Mouse (Mus musculus): ENCODE measurements around the gene Cbwd1. TPM values are rescaled to one million over a fixed set of nuclear protein-coding genes. Genes with fewer than 3 reads are reported as not detected.
A peak's percentile ranks its signal among the peaks of the same experiment; 100 is the strongest.

The Cbwd1 gene
- total RNA-seq (2017) = 13.7 and 21.6 TPM in 2 replicates

DNA sequence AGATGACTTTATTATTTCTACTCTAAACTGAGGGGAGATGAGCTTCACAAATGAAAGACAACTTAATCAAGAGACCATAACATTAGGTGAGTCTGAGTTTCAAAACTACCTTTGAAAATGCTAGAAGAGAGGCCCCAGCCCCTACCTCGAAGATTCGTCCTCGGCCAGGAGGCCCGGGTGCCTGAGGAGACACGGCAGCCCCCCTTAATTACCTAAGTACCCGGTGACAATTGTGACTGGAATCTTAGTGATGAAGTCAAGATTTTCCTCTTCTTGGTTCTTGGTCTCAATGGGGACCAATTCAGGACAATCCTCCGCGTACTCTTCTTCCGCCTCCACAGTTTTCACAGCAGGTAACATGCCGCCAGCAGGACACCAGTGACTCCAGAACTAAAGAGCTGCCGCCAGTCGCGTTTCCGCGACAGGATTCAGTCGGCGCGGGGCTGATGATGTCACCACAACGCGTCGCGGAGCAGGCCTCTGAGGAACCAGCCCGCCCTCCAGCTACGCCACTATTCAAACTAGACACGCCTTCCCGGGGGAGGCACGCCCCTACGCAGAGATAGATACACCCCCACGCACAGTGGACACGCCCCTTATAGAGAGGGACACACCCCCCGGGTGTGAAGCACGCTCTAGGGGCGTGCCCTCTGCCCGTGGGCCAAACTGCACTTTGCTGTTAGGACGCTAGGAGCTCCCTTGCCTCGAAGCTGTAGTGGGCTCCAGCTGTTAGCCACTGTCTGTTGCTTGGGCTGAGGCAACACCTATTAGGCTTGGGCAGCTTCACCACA lies at the start of gene Cbwd1:
Cbwd1 (minus strand) TSS at position 439 of the 791 bp plus-strand sequence.
- ATAC-seq (ENCODE audit: extremely low read depth, insufficient number of reproducible peaks, low FRiP score, poor library complexity, severe bottlenecking) = peak; percentile 99

DNA sequence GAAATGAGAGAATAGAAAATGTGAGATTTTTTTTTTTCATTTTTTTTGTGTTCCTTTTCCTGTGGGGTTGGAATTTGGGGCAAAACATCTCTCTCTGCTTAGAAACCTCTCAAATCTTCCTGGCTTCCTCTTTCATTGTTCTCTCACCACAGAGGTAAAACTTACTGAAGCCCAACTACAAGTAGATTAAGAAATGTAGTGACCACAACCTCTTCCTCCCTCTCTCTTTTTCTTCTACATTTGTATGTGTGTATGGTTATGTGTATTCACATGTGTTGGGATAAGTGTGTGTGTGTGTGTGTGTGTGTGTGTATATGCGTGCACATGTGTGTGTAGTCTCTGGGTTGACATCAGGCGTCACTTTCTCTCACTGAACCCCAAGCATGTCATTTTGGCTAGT lies 47.1 kb upstream of the Cbwd1 start:
- no peak for ATAC-seq (ENCODE audit: extremely low read depth, insufficient number of reproducible peaks, low FRiP score, poor library complexity, severe bottlenecking)

DNA sequence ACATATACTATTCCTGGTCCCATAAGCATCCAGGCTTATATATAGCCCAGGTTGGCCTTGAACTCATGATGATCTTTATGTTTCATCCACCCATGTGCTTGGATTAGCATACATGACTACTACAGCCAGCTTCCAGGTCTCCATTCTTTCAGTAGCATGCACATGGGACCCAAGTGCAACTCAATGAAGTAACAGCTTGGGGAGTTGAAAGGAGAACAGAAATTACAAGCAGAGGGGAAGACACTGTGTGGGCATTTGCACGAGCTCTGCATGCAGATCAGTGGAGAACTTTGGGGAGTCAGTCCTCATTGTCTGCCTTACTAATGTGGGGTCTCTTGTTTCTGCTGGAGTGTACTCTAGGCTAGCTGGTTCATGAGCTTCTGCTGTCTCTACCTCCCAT lies 45.3 kb upstream of the Cbwd1 start:
- ATAC-seq (ENCODE audit: extremely low read depth, insufficient number of reproducible peaks, low FRiP score, poor library complexity, severe bottlenecking) = no peak

DNA sequence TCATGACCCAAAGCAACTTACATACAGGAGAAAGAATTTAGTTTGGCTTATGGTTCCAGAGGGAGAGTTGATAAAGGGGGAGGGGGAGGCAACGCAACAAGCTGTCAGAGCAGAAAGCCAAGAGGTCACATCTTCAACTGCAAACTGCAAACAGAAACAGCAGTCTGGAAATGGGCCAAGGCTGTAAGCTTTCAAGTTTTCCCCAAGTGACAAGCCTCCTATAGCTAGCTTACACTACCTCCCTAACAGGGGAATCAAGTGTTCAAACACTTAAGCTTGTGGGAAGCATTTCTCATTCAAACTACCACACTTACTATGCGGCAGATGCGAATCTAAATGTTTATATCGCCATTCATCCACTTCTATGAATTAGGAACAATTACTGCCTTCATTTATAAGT lies 42.4 kb upstream of the Cbwd1 start:
- no peak for ATAC-seq (ENCODE audit: extremely low read depth, insufficient number of reproducible peaks, low FRiP score, poor library complexity, severe bottlenecking)

DNA sequence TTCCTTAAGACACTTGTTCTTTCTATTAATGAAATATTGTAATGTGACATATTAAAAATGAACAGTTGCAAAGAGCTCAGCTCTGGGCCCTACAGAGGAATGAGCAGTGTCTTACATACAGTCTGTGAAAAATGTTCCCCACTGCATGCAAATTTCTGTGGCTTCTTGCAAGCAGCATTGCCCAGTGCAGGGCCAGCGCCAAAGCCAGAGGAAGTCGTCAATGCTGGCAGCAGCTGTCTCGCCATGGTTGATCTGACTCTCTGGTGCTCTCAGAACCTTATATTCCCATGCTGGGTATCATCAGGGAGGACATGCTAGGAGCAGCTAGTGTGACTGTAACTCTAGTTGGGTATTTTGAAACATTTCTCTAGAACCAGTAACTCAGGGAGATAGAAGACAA lies 41.4 kb upstream of the Cbwd1 start:
- peak; percentile 61 for ATAC-seq (ENCODE audit: extremely low read depth, insufficient number of reproducible peaks, low FRiP score, poor library complexity, severe bottlenecking)

DNA sequence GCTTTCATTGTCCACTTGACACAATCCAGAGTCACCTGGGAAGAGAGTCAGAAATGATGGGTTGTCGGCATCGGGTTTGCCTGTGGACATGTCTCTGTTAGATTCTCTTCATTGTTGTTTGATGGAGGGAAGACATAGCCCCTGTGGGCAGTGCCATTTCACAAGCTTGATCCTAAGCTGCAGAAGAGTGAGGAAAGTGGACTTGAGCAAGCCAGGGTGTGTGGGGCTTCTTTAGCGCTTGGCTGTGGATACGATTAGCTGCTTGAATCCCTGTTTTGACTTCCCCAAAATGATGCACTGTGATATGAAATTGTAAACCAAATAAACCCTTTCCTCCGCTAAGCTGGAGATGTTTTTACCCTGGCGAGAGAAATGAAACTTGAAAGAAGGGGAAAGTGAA lies 40.6 kb upstream of the Cbwd1 start:
- ATAC-seq (ENCODE audit: extremely low read depth, insufficient number of reproducible peaks, low FRiP score, poor library complexity, severe bottlenecking) = no peak

DNA sequence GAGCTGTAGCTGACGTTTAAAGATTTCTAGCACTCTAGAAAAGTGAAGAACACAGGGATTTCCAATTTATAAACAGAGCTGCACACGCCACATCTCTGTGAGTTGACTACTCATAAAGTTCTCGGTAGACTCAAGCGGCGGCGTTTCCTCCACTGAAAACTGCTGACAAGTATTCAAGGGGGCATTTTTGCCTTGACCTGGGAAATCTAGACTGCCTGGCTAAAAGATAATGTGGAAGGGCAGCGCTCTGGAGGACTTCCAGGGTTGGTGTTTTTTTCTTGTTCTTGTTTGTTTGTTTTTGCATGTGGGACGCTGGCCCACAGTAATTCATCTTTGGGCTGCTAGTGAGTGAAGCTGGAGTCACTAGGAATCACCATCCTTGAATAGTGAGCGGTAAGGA lies 38.7 kb upstream of the Cbwd1 start:
- ATAC-seq (ENCODE audit: extremely low read depth, insufficient number of reproducible peaks, low FRiP score, poor library complexity, severe bottlenecking) = no peak

DNA sequence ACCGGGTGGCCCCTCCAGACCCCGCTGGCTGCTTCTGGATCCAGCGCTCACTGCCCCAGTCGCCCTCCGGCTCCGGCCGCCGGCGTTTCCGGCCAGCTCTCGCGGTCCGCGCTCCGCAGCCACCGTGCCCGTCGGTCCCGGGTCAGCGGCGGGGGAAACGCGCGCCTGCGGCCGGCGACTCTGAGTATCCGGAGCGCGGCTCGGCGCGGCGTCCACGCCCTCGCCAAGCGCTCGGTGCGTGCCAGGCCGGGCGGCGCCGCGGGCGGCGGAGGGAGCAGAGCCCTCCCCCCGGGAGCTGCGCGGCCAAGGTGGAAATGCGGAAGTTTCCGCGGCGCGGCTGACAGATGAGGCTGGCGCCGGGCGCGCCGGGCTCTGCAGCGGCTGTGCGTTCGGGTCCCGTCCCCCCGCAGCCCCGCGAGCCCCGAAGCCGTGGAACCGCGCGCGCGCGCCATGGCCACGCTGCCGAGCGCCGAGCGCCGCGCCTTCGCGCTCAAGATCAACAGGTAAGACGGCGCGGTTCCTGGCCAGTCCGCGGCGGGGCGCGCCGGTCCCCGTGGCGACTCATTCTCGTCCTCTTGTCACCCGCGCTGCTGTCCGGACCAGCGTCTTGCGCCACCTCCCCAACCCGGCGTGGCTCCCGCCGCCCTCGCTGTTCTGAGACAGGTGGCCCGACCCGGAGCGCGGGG lies 37.9 kb upstream of the Cbwd1 start, which contains the start of gene Dock8:
Dock8 (plus strand) TSS at position 334 of the 686 bp plus-strand sequence.
- peak; percentile 44 for ATAC-seq (ENCODE audit: extremely low read depth, insufficient number of reproducible peaks, low FRiP score, poor library complexity, severe bottlenecking)

DNA sequence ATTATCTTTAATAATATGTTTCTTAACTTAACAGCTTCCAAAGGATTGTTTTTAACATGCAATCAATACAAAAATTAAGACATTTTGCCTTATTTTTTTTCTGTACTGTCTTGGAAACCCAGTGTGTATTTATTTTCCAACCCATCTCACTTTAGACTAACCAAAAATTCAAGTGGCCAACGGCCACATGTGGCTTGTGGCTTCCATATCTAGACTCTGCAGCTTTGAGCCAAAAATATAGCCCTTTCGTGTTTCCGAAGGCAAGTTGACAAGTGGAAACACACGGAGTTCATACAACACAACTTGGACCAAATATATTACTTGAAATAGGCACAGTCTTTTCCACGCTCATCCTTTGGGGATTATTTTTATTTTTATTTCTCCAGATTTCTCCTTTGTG lies 37.2 kb upstream of the Cbwd1 start:
- no peak for ATAC-seq (ENCODE audit: extremely low read depth, insufficient number of reproducible peaks, low FRiP score, poor library complexity, severe bottlenecking)

DNA sequence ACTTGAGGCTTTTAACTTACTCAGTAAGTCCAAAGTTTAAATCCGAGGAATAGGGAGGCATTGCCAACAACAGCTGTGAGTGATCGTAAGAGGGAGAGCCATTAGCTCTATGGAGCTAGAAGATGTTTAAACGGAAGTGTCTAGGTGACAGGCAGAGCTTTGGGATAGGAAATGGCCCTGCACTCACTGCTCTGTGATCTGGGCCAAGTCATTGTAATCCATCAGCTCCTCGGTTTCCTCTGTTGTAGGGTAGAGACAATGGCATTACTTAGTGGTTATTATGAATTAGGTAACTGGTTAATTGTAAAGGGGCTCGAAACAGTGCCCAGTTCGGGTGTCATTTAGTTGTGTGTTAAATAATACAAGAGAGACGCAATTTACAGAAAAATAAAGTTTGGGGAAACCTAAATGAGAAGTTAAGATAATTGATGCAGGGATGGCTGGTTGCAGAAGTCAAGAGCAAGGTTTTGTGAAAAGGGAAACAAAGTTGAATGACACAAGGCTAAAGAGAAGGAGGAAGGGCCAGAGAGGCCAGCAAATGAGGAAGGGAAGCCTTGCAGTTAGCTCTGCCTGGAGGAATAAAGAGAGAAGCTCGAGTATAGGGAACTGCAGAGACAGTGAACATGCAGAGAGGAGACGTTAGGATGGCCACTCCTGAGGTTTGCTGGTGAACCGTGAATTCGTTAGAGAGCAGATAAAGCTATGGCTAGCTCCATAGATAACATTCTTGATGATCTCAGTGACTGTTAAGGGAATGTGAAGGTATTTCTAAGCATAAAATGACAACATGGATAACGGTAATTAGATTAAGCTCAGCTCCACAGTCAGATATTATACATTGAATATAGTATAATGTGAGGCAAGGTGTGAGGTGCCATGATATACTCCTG lies 35.6 kb upstream of the Cbwd1 start:
- peak; percentile 77 for ATAC-seq (ENCODE audit: extremely low read depth, insufficient number of reproducible peaks, low FRiP score, poor library complexity, severe bottlenecking)

DNA sequence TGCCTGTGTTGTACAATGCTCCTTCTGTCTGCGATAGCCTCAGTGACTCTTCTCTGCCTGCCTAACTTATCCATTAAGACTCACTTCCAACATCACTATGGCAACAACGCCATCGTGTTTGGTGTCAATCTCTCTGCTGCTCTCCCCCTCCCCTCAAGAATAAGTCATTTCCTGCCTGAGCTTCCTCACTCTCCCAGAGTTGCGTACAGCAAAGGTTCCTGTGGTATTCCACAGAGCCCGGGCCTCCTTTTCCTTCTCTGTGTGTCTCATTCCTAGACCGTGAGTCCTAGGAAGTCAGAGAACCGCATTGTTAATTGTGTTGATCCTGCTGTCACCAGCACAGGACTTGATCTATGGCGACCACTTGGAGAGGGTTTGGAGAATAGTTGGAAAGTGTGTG lies 33.5 kb upstream of the Cbwd1 start:
- peak; percentile 20; the same call in 1 of the 2 replicates for ATAC-seq (ENCODE audit: extremely low read depth, insufficient number of reproducible peaks, low FRiP score, poor library complexity, severe bottlenecking)

DNA sequence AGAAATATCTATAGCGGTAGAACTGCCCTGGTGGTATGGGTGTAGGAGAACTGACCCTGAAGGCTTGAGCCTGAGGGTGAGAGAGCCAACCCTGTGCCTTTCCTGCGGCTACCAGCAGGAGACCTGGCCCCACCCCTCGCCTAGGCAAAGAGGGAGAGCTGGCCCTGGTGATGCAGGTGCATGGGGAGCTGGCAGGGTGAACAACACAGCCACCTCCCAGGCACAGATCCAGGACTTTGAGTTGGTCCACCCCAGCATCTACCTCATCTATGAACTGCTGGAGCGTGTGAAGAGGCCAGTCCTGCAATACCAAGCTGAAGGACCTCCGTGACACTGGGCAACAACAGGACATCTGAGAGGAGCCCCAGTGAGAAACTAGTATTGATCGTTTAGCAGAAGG lies 32.1 kb upstream of the Cbwd1 start:
- ATAC-seq (ENCODE audit: extremely low read depth, insufficient number of reproducible peaks, low FRiP score, poor library complexity, severe bottlenecking) = no peak

DNA sequence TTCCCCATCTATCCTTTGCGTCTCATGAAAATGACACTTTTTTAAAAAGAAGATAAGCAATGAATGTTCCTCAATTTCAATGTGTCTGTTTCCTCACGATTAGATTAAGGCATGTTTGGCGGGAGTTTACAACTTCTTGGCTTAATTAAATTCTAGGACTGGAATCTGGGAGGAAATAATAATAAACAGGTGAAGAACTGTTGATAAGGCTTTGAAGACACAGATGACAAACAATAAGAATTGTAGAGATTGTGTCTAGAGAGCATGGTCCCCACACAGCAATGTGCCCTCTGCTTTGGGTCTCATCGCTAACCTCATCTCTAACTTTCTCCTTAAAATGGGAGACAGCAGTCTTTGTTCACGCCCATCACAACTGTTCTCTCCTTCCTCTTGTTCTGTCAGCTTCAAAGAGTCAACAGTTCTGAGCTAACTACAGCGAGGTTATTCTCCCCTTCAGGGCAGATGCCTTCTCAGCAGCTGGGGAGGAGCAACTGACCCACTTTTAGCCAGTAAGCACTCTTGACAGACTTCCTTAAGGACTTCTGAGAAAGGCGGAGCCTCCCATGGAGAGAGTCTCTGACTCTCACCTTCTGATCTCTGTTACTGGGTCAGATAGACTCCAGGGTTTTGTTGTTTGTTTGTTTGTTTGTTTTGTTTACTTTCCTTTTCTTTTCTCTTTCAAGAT lies 28.9 kb upstream of the Cbwd1 start:
- ATAC-seq (ENCODE audit: extremely low read depth, insufficient number of reproducible peaks, low FRiP score, poor library complexity, severe bottlenecking) = no peak

DNA sequence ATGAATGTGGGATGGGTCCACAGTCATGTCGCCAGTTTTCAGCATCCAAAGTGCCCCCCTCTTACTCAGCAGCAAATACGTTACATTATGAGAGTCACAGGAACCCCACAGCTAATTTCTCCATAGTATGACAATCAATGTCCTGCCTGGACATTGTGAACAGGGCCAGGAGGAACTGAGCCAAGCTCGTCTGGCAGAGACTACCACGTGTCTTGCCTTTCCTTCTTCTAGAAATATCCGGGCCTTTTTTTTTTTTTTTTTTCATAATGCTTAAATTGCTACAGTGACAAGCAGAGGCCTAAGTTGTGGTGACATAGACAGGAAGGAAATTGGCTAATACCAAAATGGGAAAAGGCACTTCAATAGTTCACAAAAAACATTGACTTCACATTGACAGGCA lies 27.4 kb upstream of the Cbwd1 start:
- ATAC-seq (ENCODE audit: extremely low read depth, insufficient number of reproducible peaks, low FRiP score, poor library complexity, severe bottlenecking) = no peak

DNA sequence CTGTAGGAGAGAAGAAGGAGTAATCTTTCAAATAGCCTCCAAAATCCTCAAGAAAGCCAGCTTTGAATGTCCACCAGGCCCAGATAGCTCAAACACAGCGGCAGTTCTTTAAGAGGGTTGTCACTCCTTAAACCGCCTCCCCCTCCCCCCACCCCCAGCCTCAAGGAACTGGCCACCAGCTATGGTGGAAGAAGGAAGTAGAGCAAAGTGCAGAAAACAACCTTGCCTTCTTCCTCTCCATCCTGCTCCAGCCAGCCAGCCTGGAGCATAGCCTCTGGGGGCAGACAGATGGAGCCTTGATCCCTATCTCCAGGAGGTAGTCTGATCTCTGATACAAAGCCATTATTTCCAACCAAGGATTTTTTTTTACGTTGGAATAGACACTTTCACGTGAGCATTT lies 25.9 kb upstream of the Cbwd1 start:
- ATAC-seq (ENCODE audit: extremely low read depth, insufficient number of reproducible peaks, low FRiP score, poor library complexity, severe bottlenecking) = peak; percentile 51; the same call in 1 of the 2 replicates

DNA sequence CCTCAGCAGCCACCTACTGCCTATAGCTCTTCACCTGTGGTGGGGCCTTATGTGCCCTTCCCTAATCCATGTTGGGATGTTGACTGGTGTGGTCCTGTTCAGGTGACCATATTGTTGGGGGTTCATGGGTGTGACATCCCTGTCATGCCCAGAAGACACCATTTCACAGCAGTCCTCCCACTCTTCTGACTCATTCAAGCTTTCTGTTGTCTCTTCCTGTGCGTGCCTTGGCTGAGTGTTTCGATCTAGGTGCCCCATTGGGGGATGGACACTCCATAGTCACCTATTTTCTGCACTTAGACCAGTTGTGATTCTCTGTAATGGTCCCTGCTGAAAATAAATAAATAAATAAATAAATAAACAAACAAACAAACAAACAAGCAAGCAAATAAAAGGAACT lies 23.6 kb upstream of the Cbwd1 start:
- no peak for ATAC-seq (ENCODE audit: extremely low read depth, insufficient number of reproducible peaks, low FRiP score, poor library complexity, severe bottlenecking)

DNA sequence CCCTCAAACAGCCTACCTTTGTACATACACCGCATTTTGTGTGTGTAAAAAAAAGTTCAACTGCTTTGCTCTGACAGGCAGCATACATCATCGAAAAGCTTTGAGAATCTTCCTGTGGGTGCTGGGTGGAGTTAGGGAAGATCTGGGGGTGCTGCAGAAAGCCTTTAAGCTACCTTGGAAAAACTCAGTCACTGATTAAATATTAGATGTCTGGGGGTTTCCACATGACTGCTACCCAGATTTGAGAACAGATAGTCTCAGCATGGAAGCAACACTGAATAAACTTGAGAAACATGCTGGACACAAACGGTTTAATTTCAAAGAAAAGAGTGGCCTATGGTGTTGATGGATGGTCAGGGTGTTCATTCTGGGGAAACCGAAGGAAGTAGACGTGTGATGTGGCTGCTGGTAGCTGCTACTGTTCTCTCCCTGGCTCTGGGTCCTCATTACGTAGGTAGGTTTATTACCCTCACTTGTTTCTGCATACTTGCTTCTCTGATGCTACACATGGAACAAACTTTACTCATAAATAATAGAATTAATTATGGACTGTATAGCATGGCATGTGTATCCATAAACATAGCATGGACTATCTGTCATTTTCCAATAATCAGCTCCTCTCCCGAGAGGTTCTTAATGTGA lies 22.6 kb upstream of the Cbwd1 start:
- no peak for ATAC-seq (ENCODE audit: extremely low read depth, insufficient number of reproducible peaks, low FRiP score, poor library complexity, severe bottlenecking)

DNA sequence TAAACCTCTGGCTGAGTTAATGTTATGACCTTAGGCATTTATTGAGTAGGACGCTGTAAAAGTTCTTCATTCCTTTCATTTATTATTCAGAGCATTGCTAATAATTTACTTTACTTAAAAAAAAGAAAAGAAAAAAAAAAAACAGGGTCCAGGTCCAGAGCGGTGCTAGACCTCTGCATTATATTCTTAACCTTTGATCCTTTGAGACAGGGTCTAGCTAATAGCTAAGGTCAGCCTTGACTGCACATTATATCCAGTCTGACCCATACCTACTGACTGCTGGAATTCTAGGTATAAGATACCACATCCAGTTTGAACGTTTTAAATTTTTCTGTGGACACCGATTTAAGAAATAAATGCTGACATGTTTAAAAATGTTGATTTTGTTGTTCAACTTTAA lies 21.6 kb upstream of the Cbwd1 start:
- no peak for ATAC-seq (ENCODE audit: extremely low read depth, insufficient number of reproducible peaks, low FRiP score, poor library complexity, severe bottlenecking)

DNA sequence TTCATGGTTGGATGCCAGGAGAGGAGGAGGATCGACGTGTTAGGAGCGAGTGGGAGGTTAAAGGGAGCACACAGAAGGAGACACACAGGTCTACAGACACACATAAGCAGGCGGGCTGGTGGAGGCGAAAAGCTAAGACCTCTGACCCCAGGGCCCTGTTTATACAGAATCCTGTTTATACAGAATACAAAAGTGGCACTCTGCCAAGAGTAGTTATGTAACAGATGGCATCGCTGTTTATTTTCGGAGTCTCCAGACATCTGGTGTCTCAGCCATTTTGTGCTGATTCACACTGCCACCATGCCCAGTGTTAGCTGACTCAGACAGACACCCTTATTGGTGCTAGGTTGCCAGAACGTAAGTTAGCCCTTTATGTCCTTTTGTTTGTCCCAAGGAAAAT lies 19.9 kb upstream of the Cbwd1 start:
- no peak for ATAC-seq (ENCODE audit: extremely low read depth, insufficient number of reproducible peaks, low FRiP score, poor library complexity, severe bottlenecking)

Data from neutrophil, adult 5-6 weeks (primary cell).